Mouse (Mus musculus): ENCODE measurements around the gene Ehd4. TPM values are rescaled to one million over a fixed set of nuclear protein-coding genes. Genes with fewer than 3 reads are reported as not detected.

The Ehd4 gene
- polyA plus RNA-seq, 1 experiment from 2014 or later, result 60.8 TPM

- Histone ChIP-seq H3K36me3 (ENCODE audit: control insufficient read depth, insufficient read depth, low read length) (peaks cover 28% of the 10 kb centered on the region), H3K4me3 (ENCODE audit: low read depth, low read length) (no peak overlapping the region), H3K9me3 (ENCODE audit: control insufficient read depth, low read length) (no peaks in the 10 kb centered on the region), H3K27ac (replicated peaks; ENCODE audit: low read depth, low read length) (no peak overlapping the region; the same call in 1 of the 2 replicates), H3K4me1 (ENCODE audit: control insufficient read depth, insufficient read depth, low read length) (peaks cover 10% of the 10 kb centered on the region; the same call in 1 of the 2 replicates), H3K9ac (ENCODE audit: low read depth, low read length) (no peak overlapping the region), H3K27me3 (replicated peaks; ENCODE audit: control insufficient read depth, insufficient read depth, low read length) (no peaks in the 10 kb centered on the region), H3K4me2 (ENCODE audit: low read depth, low read length) (no peak overlapping the region)
- no peak for ATAC-seq (ENCODE audit: low read depth)
- 78% methylated on average over 3 of the region's 3 CpGs for WGBS
- no peak for DNase-seq (ENCODE audit: low spot score)
Observed at GRCm38 (mm10) chr2:120044676-120045075, 109.7 kb downstream of the Ehd4 start.

- Histone ChIP-seq H3K4me2 (ENCODE audit: low read depth, low read length) (no peak overlapping the region), H3K9ac (ENCODE audit: low read depth, low read length) (peak overlapping the region; percentile 9; the same call in 1 of the 2 replicates), H3K9me3 (ENCODE audit: control insufficient read depth, low read length) (no peaks in the 10 kb centered on the region), H3K36me3 (ENCODE audit: control insufficient read depth, insufficient read depth, low read length) (peaks cover 33% of the 10 kb centered on the region), H3K4me3 (ENCODE audit: low read depth, low read length) (no peak overlapping the region), H3K27ac (replicated peaks; ENCODE audit: low read depth, low read length) (peak overlapping the region; percentile 29; the same call in 1 of the 2 replicates), H3K27me3 (replicated peaks; ENCODE audit: control insufficient read depth, insufficient read depth, low read length) (no peaks in the 10 kb centered on the region), H3K4me1 (ENCODE audit: control insufficient read depth, insufficient read depth, low read length) (peaks cover 10% of the 10 kb centered on the region; the same call in 1 of the 2 replicates)
- peak; percentile 79 for DNase-seq (ENCODE audit: low spot score)
- WGBS, result 54% methylated on average over 4 of the region's 4 CpGs
- ATAC-seq (ENCODE audit: low read depth), result peak; percentile 74
Observed at GRCm38 (mm10) chr2:120044101-120044603, 110.3 kb downstream of the Ehd4 start.

GRCm38 (mm10) chr2:120040991-120041390, 113.4 kb downstream of the Ehd4 start:
- 84% methylated on average over 5 of the region's 5 CpGs for WGBS

More at GRCm38 (mm10) chr2:120040991-120041390, 113.4 kb downstream of the Ehd4 start:
- peaks cover 10% of the 10 kb centered on the region; the same call in 1 of the 2 replicates for H3K4me1 ChIP-seq (ENCODE audit: control insufficient read depth, insufficient read depth, low read length)
- peaks cover 65% of the 10 kb centered on the region for H3K36me3 ChIP-seq (ENCODE audit: control insufficient read depth, insufficient read depth, low read length)
- no peak overlapping the region for H3K9ac ChIP-seq (ENCODE audit: low read depth, low read length)
- H3K27me3 ChIP-seq (replicated peaks; ENCODE audit: control insufficient read depth, insufficient read depth, low read length), result no peaks in the 10 kb centered on the region
- H3K27ac ChIP-seq (replicated peaks; ENCODE audit: low read depth, low read length), result no peak overlapping the region
- DNase-seq (ENCODE audit: low spot score) (no peak), ATAC-seq (ENCODE audit: low read depth) (no peak)
- H3K9me3 ChIP-seq (ENCODE audit: control insufficient read depth, low read length), result no peaks in the 10 kb centered on the region
- no peak overlapping the region for H3K4me3 ChIP-seq (ENCODE audit: low read depth, low read length)
- H3K4me2 ChIP-seq (ENCODE audit: low read depth, low read length), result no peak overlapping the region

Other genes starting within 250 kb of the Ehd4 start
- 4.0 and 4.7 TPM in 2 replicates for gene Mapkbp1, start 181.9 kb downstream of the Ehd4 start, polyA plus RNA-seq (2014; fragmentation: Nextera tagmentation; extraction: Ambion mirVana)
- gene Jmjd7, start 127.1 kb downstream of the Ehd4 start, polyA plus RNA-seq (2014; fragmentation: Nextera tagmentation; extraction: Ambion mirVana), result 14.4 and 19.2 TPM in 2 replicates
- 2.5 and 2.9 TPM in 2 replicates for gene Gm28042, start 127.1 kb downstream of the Ehd4 start, polyA plus RNA-seq (2014; fragmentation: Nextera tagmentation; extraction: Ambion mirVana)
- 1.8 and 2.1 TPM in 2 replicates for gene Pla2g4b, start 121.2 kb downstream of the Ehd4 start, polyA plus RNA-seq (2014; fragmentation: Nextera tagmentation; extraction: Ambion mirVana)
- 0.71 and 0.77 TPM in 2 replicates for gene Pla2g4e, start 90.7 kb upstream of the Ehd4 start, polyA plus RNA-seq (2014; fragmentation: Nextera tagmentation; extraction: Ambion mirVana)
- 0.07 and 0.15 TPM in 2 replicates for gene Pla2g4d, start 134.6 kb upstream of the Ehd4 start, polyA plus RNA-seq (2014; fragmentation: Nextera tagmentation; extraction: Ambion mirVana)
- gene Pla2g4f, start 159.6 kb upstream of the Ehd4 start, polyA plus RNA-seq (2014; fragmentation: Nextera tagmentation; extraction: Ambion mirVana), result 1.7 and 2.5 TPM in 2 replicates
- gene Vps39, start 198.5 kb upstream of the Ehd4 start, polyA plus RNA-seq (2014; fragmentation: Nextera tagmentation; extraction: Ambion mirVana), result 22.3 and 27.0 TPM in 2 replicates
- 8.7 and 9.4 TPM in 2 replicates for gene Ganc, start 249.3 kb upstream of the Ehd4 start, polyA plus RNA-seq (2014; fragmentation: Nextera tagmentation; extraction: Ambion mirVana)
- 9.7 and 11.1 TPM in 2 replicates for gene Tmem87a, start 249.5 kb upstream of the Ehd4 start, polyA plus RNA-seq (2014; fragmentation: Nextera tagmentation; extraction: Ambion mirVana)

Data from embryonic facial prominence, embryonic 14.5 days (tissue).